Mouse (Mus musculus) heart, postnatal 36 days (tissue): ENCODE measurements at regions not wholly inside any gene's neighbourhood (a gene's known extent, or its start where the extent isn't known, plus 50 kb on each side); places are given as distances from the start of the nearest gene placed in this dataset.
A peak's percentile ranks its signal among the peaks of the same experiment; 100 is the strongest.
"Not testable (repeated sequence)": the region's sequence is repeated elsewhere in the genome, so short reads cannot be mapped to it uniquely, and the experiment has no call there.

Experiments
- DNase-seq, 2 experiments: peaks; one replicate each; pipeline ENCODE4 v3.0.0; 2021 to 2022
- intact Hi-C: fragments of 180-260 bp; cut with DNase I; formaldehyde crosslinking; loops from one replicate; pipeline ENCODE4 v1.15.1; 2025

GRCm38 (mm10) chr2:166516261-166516660 lies 197.4 kb downstream of the Prex1 start:
- intact Hi-C loops = no loop called here
- peak in 1 of 2 experiments; percentile 15 for DNase-seq

- intact Hi-C loops = no loop called here
- DNase-seq = no peak
Observed at GRCm38 (mm10) chr2:166514664-166515063, 199.0 kb downstream of the Prex1 start.

- DNase-seq = no peak
- intact Hi-C loops = no loop called here
Observed at GRCm38 (mm10) chr2:166512488-166512887, 201.1 kb downstream of the Prex1 start.

GRCm38 (mm10) chr2:166511477-166511876 lies 202.2 kb downstream of the Prex1 start:
- intact Hi-C loops, DNase-seq: not testable (repeated sequence)

GRCm38 (mm10) chr2:166510776-166511175 lies 202.9 kb downstream of the Prex1 start:
- DNase-seq = peak in 1 of 2 experiments; percentile 18
- intact Hi-C loops = no loop called here

- no peak for DNase-seq
- intact Hi-C loops = no loop called here
Observed at GRCm38 (mm10) chr2:166509591-166509990, 204.0 kb downstream of the Prex1 start.

- DNase-seq = no peak
- intact Hi-C loops = no loop called here
Observed at GRCm38 (mm10) chr2:166508656-166509420, 204.8 kb downstream of the Prex1 start.

GRCm38 (mm10) chr2:166505309-166505708 lies 208.3 kb downstream of the Prex1 start:
- DNase-seq = no peak
- intact Hi-C loops = no loop called here

- DNase-seq = no peak
- intact Hi-C loops = no loop called here
Observed at GRCm38 (mm10) chr2:166503666-166504065, 210.0 kb downstream of the Prex1 start.

GRCm38 (mm10) chr2:166492895-166493294 lies 220.7 kb downstream of the Prex1 start:
- intact Hi-C loops = no loop called here
- DNase-seq = no peak

GRCm38 (mm10) chr2:166492421-166492820 lies 221.2 kb downstream of the Prex1 start:
- intact Hi-C loops = no loop called here
- no peak for DNase-seq

GRCm38 (mm10) chr2:166491861-166492260 lies 221.8 kb downstream of the Prex1 start:
- intact Hi-C loops = no loop called here
- DNase-seq = no peak

GRCm38 (mm10) chr2:166489041-166489872 lies 224.4 kb downstream of the Prex1 start:
- intact Hi-C loops = no loop called here

GRCm38 (mm10) chr2:166487688-166488087 lies 225.9 kb downstream of the Prex1 start:
- intact Hi-C loops = no loop called here

More at GRCm38 (mm10) chr2:166489041-166489872, 224.4 kb downstream of the Prex1 start:
- DNase-seq = no peak

GRCm38 (mm10) chr2:166485788-166486187 lies 227.8 kb downstream of the Prex1 start:
- intact Hi-C loops = no loop called here
- no peak for DNase-seq

More at GRCm38 (mm10) chr2:166487688-166488087, 225.9 kb downstream of the Prex1 start:
- no peak for DNase-seq

- DNase-seq = no peak
- intact Hi-C loops = no loop called here
Observed at GRCm38 (mm10) chr2:166485361-166485760, 228.3 kb downstream of the Prex1 start.

GRCm38 (mm10) chr2:166483617-166484319 lies 229.9 kb downstream of the Prex1 start:
- DNase-seq = no peak
- intact Hi-C loops = loop anchor here (5.0 kb wide), 1 partner anchor 79 kb away; no protein-coding TSS in a partner anchor

- intact Hi-C loops = loop anchor here (5.0 kb wide), 1 partner anchor 79 kb away; no protein-coding TSS in a partner anchor
- DNase-seq = peak in 1 of 2 experiments; percentile 56
Observed at GRCm38 (mm10) chr2:166482720-166483616, 230.7 kb downstream of the Prex1 start.

- intact Hi-C loops = loop anchor here (5.0 kb wide), 1 partner anchor 81 kb away; no protein-coding TSS in a partner anchor
- no peak for DNase-seq
Observed at GRCm38 (mm10) chr2:166481774-166482173, 231.9 kb downstream of the Prex1 start.

- DNase-seq = no peak
- intact Hi-C loops = loop anchor here (5.0 kb wide), 1 partner anchor 81 kb away; no protein-coding TSS in a partner anchor
Observed at GRCm38 (mm10) chr2:166481362-166481761, 232.3 kb downstream of the Prex1 start.
